Mouse (Mus musculus): ENCODE data around the gene Adssl1.

DNA sequence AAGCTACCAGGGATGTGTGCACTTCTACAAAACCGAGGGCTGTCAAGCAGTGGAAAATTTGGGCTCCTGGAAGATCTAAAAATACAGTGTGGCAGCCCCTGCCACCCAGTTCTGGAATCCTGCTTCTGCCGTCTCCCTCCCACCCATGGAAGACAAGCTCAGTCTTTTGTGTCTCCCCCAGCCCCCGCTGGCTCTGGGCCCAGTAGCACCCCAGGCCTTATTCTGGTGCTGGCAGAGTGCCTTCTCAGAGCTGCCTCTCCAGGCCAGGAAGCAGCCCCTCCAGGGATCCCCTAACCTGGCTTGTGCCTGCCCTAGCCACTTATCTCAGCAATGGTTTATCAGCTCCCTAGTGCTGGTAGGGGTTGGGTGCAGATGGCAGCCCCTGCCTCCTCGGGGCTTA, 24.9 kb upstream of the Adssl1 start:
- TF ChIP-seq TAL1 (conservative IDR thresholded peaks at IDR 0.05; ENCODE audit: low read depth, low read length) = no peak
- no peak for TF ChIP-seq CTCF (IDR thresholded peaks at IDR 0.05; ENCODE audit: low read depth, low read length)
- no peak for TF ChIP-seq GATA1 (IDR thresholded peaks at IDR 0.05; ENCODE audit: borderline replicate concordance, low read length)
- no peak for TF ChIP-seq POLR2AphosphoS5 (IDR thresholded peaks at IDR 0.05; ENCODE audit: insufficient replicate concordance, low read depth, low read length)

Measured in G1E (cell line).